Mouse (Mus musculus): ENCODE results near the gene B3gnt2.

B3gnt2 gene

DNA sequence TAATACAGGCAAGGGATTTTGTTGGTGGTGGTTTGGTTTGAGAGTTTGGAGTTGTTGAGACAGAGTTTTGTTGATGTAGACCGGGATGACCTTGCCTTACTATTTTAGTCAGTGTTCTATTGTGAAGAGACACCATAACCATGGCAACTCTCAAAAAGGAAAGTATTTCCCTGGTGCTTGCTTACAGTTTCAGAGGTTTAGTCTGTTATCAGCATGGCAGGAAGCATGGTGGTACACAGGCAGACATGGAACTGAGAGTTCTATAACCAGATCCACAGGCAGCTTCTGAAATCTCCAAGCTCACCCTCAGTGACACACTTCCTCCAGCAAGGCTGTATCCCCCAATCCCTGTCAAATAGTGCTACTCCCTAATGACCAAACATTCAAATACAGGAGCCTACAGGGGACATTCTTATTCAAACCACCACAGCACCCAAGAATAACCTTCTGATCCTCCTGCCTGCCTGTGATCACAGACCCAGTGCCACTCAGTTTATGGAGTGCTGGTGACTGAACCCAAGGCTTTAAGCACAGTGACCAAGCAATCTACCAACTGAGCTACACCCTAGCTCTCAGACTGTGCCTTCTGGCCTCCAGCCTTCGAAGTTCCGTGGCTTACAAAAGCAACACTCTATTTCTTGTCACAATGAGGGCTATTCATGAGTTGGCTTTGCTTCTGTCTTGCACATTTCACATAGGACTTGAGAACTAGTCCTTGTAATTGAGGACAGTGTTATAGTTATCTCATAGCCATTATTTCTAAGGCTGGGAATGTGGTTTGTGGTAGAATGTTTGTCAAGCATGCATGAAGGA lies 104.4 kb downstream of the B3gnt2 start:
- no peak for TF ChIP-seq GATA4 (IDR thresholded peaks at IDR 0.05; ENCODE audit: insufficient replicate concordance, low read length)

DNA sequence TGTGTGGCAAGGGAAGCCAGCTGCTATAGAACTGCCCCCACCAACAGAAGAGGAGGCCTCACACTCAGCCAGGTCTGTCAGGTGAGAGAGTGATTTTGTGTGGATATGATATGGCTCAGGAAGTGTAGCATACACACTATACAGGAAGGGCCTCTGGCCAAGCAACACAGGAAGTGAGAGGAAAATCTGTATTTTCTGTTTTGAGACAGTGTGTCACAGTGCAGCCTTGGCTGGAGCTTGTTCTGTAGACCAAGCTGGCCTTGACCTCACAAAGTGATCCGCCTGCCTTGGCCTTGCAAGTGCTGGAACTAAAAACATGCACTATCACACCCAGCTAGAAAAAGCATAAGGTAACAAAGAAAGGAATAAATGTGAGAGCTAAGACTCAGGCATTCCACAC lies 105.6 kb downstream of the B3gnt2 start:
- TF ChIP-seq GATA4 (IDR thresholded peaks at IDR 0.05; ENCODE audit: insufficient replicate concordance, low read length): no peak

DNA sequence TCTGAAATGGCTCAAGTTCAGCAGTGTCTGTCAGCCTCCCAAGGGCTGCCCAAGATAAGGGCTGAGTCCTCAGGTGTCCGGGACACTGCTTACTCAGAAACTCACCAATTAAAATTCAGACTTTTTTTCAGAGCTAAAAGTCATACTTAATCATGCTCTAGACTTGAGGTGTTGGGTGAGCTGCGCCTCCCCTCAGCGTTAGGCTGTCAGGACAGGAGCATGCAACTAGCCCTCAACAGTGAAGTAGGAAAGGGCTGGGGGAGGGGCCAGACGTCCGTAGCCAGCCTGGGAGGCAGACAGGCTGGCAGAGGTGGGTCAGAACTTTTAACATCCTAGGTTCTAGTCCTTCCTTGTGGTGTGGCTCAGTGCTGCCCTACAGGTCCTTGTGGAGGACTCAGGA lies 108.2 kb downstream of the B3gnt2 start:
- TF ChIP-seq GATA4 (IDR thresholded peaks at IDR 0.05; ENCODE audit: insufficient replicate concordance, low read length): no peak

DNA sequence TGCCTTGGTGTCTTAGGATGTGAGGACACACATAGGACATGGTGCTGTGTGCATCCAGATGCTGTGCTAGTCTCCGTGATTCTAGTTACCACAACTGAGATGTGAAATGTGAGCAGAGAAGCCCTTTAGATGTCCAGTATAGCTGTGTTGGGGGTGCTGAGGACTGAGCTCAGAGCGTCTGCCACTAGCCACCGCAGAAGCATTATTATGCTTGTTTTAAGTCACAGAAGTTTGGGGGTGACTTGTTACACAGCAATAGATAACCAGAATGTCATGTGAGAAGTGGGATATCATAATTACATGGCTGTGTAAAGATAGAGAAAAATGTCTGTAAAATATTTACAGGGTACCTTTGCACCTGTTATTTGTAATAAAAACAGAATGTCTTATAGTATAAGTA lies 109.2 kb downstream of the B3gnt2 start:
- TF ChIP-seq GATA4 (IDR thresholded peaks at IDR 0.05; ENCODE audit: insufficient replicate concordance, low read length): no peak

DNA sequence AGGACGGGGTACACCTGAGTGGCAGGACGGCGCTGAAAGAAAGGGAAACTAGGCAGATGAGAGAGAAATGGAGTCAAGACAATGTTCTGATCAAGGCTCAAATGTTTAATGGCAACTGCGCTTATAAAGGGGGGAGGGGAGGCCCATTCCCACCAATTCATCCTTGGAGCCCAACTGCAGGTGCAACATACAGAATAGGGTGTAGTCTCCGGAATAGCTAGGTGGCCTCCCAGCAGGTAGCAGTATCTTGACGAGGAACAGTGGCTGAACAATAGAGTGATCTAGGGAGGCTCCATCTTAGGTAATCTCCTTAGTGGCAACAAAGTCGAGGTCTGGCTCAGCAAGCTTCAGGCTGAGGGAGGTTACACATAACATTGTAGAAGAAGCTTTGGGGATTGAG lies 113.4 kb downstream of the B3gnt2 start:
- no peak for TF ChIP-seq GATA4 (IDR thresholded peaks at IDR 0.05; ENCODE audit: insufficient replicate concordance, low read length)

DNA sequence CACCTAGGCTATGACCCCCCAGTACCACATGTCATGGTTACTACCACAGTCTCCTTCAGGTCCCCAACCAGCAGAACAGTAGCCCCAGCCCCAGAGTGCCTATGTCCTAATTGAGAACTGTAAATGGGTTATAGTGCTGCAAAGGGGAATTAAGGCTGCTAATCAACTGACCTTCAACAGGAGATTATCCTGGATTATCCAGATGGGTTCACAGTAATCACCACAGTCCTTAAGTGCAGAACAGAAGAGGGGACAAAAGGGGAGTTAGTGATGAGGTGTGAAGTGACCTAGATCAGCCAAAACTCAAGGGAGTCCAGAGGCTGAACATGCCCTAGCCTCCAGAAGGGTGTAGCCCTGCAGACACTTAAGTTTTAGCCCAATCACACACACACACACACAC lies 115.4 kb downstream of the B3gnt2 start:
- no peak for TF ChIP-seq GATA4 (IDR thresholded peaks at IDR 0.05; ENCODE audit: insufficient replicate concordance, low read length)

DNA sequence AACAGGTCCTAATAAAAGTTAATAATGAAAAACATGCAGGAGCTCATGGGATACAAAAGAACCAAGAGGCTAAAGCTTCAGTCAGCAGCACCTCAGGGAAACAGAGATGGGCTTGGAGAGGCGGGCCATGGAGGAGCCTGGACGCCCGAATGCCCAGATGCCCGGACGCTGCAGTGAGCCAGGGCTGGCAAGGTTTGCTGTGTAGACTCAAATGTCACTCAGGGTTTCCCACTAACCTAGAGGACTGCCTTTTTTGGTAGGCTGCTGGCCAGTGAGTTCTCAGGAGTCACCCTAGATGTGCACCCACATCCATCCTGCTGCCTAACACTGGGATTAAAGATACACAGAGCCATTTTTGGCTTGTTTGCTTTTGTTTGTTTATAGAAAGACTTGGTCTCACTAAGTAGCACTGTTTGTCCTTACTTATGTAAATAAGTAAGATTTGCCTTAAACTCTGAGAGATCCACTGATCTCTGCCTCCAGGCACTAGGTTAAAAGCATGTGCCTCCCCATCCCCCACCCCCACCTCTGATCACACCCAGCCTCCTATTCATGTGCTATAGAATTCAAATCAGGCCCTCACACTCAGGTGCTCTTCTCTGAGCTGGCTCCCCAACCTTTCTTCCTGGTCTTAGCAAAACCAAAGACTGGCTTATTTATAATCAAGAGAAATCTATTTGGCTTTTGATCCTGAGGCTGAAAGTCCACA lies 117.0 kb downstream of the B3gnt2 start:
- no peak for TF ChIP-seq GATA4 (IDR thresholded peaks at IDR 0.05; ENCODE audit: insufficient replicate concordance, low read length)

DNA sequence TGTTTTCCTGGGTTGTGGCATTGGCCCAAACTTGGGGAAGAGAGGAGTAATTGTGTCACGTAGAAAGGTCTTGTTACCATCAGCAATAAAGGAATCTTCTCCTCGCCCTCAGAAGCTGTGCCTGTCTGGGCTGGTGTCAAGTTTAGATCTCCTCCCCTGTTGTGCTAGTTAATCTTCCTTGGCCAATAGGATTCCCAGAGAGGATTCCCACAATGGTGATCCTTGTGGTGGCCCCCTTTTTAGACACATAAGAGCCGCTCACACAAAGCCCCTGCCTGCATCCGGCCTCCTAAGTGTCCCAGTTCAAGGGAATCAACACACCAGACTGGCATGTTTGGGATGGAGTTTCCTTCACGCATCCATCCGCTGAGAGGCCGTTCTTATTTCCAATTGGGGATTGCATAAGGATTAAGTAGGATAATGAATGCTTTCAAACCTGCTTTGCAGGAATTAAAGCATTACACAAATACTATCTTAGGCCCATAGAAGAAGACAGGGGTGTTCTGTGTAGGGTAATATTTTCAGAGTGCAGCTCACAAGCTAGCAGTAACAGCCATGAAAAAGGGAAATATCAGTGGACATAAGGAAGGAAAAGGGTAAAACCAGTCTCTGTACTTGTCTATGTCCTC lies 118.6 kb downstream of the B3gnt2 start:
- no peak for TF ChIP-seq GATA4 (IDR thresholded peaks at IDR 0.05; ENCODE audit: insufficient replicate concordance, low read length)

DNA sequence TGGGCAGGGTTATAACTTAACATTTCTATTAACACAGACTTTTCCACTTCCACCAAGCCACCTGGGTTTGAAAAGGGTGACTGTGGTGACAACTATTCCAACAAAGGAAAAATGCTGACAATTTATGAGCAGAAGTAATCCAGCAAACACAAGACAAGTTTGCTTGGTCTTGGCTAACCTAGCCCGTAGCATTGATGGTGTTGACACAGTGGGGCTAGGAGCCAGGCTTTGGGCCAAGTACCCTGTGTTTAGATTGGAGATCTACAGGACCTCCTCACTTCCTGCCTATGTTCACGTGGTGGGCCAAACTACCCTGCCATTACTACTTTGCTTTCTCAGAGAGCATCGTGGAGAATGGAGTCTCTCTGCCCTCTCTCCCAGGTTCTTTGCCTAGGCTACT lies 119.3 kb downstream of the B3gnt2 start:
- no peak for TF ChIP-seq GATA4 (IDR thresholded peaks at IDR 0.05; ENCODE audit: insufficient replicate concordance, low read length)

DNA sequence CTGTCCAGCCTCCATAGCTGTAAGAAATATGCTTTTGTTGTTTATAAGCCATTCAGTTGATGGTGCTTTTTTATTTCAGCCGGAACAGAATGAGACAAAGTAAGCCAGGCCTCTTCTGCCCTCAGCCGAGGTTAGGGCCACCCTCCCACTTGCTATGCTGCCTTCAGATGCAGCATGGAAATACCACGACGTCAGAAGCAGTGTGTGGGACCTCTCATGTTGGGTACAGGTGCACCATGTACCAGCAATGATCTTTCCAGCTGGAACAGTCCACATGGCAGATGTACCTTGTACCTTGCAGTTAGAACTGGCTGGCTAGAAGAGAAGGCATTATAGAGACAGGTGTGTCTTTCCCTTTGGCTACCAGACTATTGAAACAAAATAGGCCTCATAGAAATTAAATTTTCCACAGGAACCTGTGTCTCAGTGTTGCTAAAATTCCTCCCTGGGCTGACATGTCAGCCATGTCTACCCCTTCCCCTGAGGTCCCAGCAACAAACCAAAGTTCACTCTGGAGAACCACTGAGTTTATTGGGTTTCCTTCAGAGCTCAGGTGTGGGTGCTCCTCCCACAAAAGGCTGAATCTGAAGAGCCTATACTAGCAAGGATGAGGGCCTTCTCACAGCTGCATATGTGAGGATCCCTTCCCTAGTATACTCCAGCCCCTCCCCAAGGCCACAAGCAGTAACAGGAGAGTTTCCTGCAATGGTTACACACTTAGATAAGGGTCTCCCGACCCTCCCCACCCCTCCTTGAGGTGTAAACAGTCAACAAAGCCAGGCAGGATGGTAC lies 121.1 kb downstream of the B3gnt2 start:
- no peak for TF ChIP-seq GATA4 (IDR thresholded peaks at IDR 0.05; ENCODE audit: insufficient replicate concordance, low read length)

DNA sequence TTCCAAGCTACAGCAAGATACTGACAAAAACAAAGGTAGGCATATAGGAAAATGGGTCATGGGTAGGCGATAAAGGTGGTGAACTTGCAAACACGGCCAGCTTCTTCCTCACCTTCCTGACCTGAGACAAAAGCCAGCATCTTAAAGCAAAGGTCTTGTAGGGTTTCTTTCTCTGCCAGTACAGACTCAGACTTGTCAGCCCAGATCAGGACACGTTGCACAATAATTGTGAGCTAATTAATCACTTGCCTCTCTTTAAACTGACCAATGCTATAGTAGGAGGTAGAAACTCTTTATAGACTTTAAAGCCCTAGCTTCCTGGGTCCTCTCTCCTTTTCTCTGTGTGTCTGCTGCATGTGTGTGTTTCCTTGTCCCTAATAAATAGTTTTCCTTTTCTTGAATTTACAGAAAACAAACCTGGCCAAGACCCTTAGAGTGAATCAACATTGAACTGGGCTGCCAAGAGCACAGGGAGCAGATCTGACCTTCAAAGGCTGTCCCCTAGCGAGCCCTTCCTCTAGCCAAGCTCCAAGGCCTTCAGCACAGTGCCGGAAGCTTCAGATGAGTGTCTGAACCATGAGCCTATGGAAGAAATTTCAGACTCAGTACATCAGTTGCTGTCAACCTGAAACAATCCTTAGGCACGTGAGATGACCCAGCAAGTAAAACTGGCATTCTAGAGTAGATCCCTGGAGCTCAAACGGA lies 124.1 kb downstream of the B3gnt2 start:
- no peak for TF ChIP-seq GATA4 (IDR thresholded peaks at IDR 0.05; ENCODE audit: insufficient replicate concordance, low read length)

DNA sequence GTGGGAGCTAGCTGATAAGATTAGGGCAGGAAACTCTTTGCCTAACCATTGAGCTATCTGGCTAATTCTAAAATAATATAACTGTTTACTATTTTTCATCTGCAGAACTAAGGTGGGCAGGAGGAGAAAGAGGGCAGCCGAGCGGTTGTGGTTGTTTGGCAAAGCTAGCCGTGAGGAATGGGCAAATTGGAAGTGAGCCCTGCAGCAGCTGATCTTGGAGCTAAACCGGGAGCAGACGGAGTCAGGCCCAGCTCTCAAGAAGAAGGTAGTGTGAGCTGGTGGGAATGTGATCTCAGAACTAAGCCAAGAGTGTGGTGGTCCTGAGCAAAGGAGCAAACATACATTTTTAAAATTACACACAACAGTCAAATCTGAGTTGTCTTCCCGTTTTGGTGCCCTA lies 126.8 kb downstream of the B3gnt2 start:
- no peak for TF ChIP-seq GATA4 (IDR thresholded peaks at IDR 0.05; ENCODE audit: insufficient replicate concordance, low read length)

DNA sequence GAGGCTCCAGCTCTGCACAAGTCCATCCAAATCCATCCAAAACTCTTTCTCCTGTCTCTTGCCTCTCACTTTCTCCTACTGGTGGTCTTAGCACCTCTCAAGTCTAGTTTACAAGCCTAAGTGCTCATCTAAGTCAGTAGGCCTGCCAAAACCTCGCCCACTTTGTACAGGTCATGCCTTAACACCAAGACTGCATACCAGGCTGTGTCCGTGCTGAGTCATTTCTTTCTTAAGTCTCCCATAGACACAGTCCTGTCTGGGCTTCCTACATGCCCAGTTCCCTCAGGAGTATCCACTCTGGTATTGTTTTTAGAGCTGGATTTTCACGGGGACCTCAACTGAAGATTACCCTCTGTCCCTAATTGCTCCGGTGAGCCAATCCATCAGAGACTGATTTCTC lies 127.9 kb downstream of the B3gnt2 start:
- TF ChIP-seq GATA4 (IDR thresholded peaks at IDR 0.05; ENCODE audit: insufficient replicate concordance, low read length): no peak

DNA sequence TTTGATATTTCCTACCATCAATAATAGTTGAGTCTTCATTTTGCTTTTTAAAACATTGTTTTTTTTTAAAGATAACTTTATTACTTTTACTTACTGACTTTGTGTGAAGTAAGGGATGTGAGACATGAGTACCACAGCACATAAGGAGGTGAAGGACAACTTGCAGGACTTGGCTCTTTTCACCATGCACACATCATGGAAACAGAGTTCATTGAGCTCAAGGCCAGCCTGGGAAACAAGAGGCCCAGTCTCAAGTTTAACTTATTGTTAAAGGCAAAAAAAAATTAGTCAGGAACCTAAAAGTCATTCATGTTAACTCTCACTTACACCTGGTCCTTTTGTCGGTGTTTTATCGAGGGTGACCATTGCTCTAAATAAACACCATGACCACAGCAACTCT lies 137.7 kb downstream of the B3gnt2 start:
- no peak for TF ChIP-seq GATA4 (IDR thresholded peaks at IDR 0.05; ENCODE audit: insufficient replicate concordance, low read length)

DNA sequence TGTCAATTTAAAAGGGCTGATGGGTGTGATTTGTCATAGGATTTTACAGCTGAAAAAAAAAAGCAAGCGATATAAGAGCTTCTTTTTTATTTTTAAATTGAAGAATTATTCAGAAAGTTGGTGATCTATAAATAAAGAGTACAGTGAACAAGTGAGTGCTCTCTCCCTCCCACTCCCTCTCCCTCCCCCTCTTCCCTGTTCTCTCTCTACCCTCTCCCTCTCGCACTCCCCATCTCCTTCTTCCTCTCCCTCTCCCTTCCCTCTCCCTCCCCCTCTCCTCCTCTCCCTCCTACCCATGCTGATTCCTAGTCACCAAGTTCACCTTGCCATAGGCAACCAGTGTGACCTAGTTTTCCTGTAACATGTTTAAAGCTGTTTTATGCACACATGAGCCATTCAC lies 140.7 kb downstream of the B3gnt2 start:
- no peak for TF ChIP-seq GATA4 (IDR thresholded peaks at IDR 0.05; ENCODE audit: insufficient replicate concordance, low read length)

Measured in liver, adult (tissue).